Mouse (Mus musculus): Measurements from ENCODE around the gene Hjurp. TPM values are rescaled to one million over a fixed set of nuclear protein-coding genes. Genes with fewer than 3 reads are reported as not detected.

The Hjurp gene
- polyA plus RNA-seq, 1 experiment = 34.3 TPM

DNA sequence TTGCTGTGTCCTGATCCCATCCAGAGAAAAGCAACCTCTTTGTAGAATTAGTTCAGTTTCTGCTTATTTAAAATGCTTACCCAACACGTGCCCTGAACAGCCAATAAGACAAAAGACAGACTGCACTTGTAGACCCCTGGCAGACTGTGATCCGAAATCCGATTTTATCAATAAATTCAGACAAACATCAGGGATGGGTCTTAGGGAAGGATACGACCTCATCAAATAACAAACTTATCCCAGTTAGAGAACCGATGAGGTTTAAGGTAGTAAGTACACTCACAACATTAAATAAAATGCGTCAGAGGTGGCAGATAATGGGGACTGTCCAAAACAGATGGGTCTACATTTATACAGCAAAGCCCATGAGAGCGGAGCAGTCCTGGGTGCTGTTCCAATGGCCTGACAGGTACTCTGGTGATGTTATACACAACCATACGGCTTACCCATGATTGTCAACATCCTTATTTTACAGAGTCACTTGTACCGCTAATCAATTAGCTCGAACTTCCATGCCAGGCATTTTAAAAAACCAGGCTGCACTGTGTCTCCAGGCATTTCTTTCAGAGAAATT, 822 bp downstream of the Hjurp start:
- H3K4me3 ChIP-seq (ENCODE audit: control insufficient read depth, low read depth, low read length) = peak overlapping the region; percentile 74
- no peaks in the 10 kb centered on the region for H3K27me3 ChIP-seq (ENCODE audit: control insufficient read depth, insufficient read depth, low read length)
- H3K36me3 ChIP-seq (ENCODE audit: control insufficient read depth, insufficient read depth, low read length) = peaks cover 4% of the 10 kb centered on the region
- TF ChIP-seq POLR2A (IDR thresholded peaks at IDR 0.05; ENCODE audit: control insufficient read depth, low read depth, low read length) (no peak), CTCF (IDR thresholded peaks at IDR 0.05; ENCODE audit: control insufficient read depth, insufficient read depth, insufficient replicate concordance, low read depth, low read length) (no peak)
- H3K4me1 ChIP-seq (ENCODE audit: control insufficient read depth, insufficient read depth, low read length) = peaks cover 18% of the 10 kb centered on the region
- H3K27ac ChIP-seq (ENCODE audit: control insufficient read depth, insufficient read depth, low read depth, low read length) = peak overlapping the region; percentile 33

DNA sequence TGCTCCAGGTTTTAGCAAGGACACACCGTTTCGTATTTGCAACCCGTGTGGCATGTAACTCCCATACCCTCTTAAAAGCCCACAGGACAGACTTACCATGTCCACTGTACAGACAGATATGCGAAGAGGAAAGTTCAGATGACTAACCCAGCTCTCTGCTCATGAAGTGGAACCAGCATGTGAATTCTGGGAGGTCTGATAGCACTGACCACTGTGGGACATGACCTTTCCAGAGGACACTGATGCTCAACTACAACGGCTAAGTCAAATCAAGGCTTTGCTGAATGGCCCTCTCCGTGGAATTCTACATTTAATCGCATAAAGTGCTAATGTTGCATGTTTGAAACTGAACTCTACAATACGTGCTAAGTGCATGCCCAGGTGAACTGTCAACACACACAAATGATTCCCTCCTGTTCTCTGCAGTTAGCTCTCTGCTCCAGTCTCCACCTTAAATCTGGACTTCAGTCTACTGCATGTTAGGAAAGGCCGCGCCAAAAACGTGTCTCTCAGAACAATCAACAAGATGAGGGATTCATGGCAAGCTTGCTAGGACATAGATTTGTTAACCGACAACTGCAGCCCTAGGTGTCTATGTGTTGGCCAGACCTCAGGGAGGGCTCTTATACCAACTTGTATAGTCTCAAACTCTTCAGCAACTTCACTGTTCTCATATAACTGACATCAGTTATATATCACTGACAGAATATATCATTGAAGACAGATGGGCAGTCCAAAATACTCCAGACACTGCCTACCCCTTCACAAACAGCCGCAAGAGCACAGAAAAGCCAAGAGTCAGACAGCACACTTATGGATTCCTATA, 1.5 kb downstream of the Hjurp start:
- peak overlapping the region; percentile 3; the same call in 1 of the 2 replicates for H3K4me3 ChIP-seq (ENCODE audit: control insufficient read depth, low read depth, low read length)
- no peak for TF ChIP-seq CTCF (IDR thresholded peaks at IDR 0.05; ENCODE audit: control insufficient read depth, insufficient read depth, insufficient replicate concordance, low read depth, low read length)
- no peak for TF ChIP-seq POLR2A (IDR thresholded peaks at IDR 0.05; ENCODE audit: control insufficient read depth, low read depth, low read length)
- H3K27ac ChIP-seq (ENCODE audit: control insufficient read depth, insufficient read depth, low read depth, low read length) = no peak overlapping the region
- H3K36me3 ChIP-seq (ENCODE audit: control insufficient read depth, insufficient read depth, low read length) = peaks cover 4% of the 10 kb centered on the region
- peaks cover 18% of the 10 kb centered on the region for H3K4me1 ChIP-seq (ENCODE audit: control insufficient read depth, insufficient read depth, low read length)
- H3K27me3 ChIP-seq (ENCODE audit: control insufficient read depth, insufficient read depth, low read length) = no peaks in the 10 kb centered on the region

DNA sequence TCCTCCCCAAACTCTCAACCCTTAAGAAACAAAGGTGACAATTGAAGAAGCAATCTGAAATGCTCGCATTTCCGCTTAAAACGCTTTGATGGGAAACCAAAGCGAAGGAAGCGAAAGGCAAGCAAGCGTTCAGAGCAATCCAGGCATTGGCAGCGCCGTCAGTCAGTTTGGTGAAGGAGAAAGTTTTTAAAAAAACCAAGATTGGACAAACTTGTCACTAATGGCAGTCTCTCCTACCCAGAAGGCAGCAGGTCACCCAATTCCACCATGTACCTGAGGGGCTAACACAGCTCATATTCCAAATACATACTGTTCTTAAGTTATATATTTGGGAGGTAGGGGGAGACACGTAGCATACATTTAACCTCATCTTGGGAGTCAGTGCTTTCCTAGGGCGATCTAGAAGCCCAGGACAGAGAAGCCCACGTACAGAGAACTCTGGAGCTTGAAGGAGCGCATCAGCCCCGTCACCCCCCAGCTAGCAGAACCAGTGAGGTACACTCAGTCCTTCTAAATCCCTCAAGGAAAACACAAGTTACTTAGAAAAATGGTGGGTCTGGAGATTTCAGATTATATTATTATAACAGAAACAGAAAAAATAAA, 2.3 kb downstream of the Hjurp start:
- peaks cover 4% of the 10 kb centered on the region for H3K36me3 ChIP-seq (ENCODE audit: control insufficient read depth, insufficient read depth, low read length)
- peaks cover 18% of the 10 kb centered on the region for H3K4me1 ChIP-seq (ENCODE audit: control insufficient read depth, insufficient read depth, low read length)
- TF ChIP-seq POLR2A (IDR thresholded peaks at IDR 0.05; ENCODE audit: control insufficient read depth, low read depth, low read length) = no peak
- no peak for TF ChIP-seq CTCF (IDR thresholded peaks at IDR 0.05; ENCODE audit: control insufficient read depth, insufficient read depth, insufficient replicate concordance, low read depth, low read length)
- no peak overlapping the region for H3K27ac ChIP-seq (ENCODE audit: control insufficient read depth, insufficient read depth, low read depth, low read length)
- H3K4me3 ChIP-seq (ENCODE audit: control insufficient read depth, low read depth, low read length) = no peak overlapping the region
- H3K27me3 ChIP-seq (ENCODE audit: control insufficient read depth, insufficient read depth, low read length) = no peaks in the 10 kb centered on the region

DNA sequence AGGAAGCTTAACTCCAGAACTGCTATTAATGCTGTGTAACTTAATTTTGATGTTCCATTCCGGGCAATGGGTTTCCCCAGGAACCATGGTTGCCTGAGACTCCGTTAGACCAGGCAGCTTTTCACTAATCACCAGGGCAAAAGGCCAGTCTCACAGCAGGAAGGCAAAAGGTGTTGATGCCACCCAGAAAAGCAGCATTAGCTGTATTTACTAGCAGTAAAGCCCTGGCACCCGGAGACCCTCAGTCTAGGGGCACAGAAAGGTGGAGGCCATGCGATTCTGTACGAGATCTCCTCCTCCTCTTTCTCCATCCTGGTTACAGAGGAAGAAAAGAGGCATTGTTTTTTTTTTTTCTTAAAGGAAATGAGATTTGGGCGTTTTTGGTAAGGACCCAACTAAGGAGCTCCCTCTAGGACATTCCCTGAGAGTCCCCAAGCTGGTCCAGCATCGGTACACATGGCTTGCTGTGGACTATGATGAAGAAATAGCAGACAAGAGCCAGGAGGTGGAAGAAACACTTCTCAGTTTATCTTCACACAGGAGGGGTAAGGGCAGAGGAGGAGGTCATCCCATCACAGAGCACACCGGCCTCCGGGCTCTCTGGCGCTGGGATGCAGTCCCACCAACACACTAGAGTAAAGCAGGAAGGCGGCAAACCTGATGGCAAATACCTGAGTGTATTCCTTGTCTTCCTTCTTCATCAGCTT, 2.9 kb downstream of the Hjurp start:
- Histone ChIP-seq H3K27ac (ENCODE audit: control insufficient read depth, insufficient read depth, low read depth, low read length) (no peak overlapping the region), H3K4me3 (ENCODE audit: control insufficient read depth, low read depth, low read length) (no peak overlapping the region), H3K36me3 (ENCODE audit: control insufficient read depth, insufficient read depth, low read length) (peaks cover 6% of the 10 kb centered on the region), H3K27me3 (ENCODE audit: control insufficient read depth, insufficient read depth, low read length) (no peaks in the 10 kb centered on the region), H3K4me1 (ENCODE audit: control insufficient read depth, insufficient read depth, low read length) (peaks cover 18% of the 10 kb centered on the region)
- no peak for TF ChIP-seq CTCF (IDR thresholded peaks at IDR 0.05; ENCODE audit: control insufficient read depth, insufficient read depth, insufficient replicate concordance, low read depth, low read length)
- no peak for TF ChIP-seq POLR2A (IDR thresholded peaks at IDR 0.05; ENCODE audit: control insufficient read depth, low read depth, low read length)

DNA sequence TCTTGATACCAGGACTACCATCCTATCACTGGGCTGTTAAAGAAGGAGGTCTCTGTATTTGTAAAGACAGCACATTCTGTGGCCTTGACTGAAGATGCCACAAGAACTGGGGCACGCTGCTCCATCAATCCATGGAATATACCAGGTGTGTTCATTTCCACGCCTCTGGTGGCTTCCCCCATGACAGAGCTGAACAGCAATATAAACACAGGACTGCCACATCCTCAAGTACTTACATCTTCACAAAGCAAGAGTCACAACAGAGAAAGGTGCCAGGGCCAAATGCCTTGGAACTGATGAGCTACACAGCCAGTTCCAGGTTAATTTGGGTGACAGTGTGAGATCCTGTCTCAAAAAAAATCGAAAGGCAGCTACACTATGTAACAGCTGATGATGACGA, 3.6 kb downstream of the Hjurp start:
- TF ChIP-seq CTCF (IDR thresholded peaks at IDR 0.05; ENCODE audit: control insufficient read depth, insufficient read depth, insufficient replicate concordance, low read depth, low read length) = no peak
- no peak overlapping the region for H3K4me3 ChIP-seq (ENCODE audit: control insufficient read depth, low read depth, low read length)
- H3K36me3 ChIP-seq (ENCODE audit: control insufficient read depth, insufficient read depth, low read length) = peaks cover 12% of the 10 kb centered on the region
- H3K27ac ChIP-seq (ENCODE audit: control insufficient read depth, insufficient read depth, low read depth, low read length) = no peak overlapping the region
- H3K4me1 ChIP-seq (ENCODE audit: control insufficient read depth, insufficient read depth, low read length) = peaks cover 18% of the 10 kb centered on the region
- no peaks in the 10 kb centered on the region for H3K27me3 ChIP-seq (ENCODE audit: control insufficient read depth, insufficient read depth, low read length)

DNA sequence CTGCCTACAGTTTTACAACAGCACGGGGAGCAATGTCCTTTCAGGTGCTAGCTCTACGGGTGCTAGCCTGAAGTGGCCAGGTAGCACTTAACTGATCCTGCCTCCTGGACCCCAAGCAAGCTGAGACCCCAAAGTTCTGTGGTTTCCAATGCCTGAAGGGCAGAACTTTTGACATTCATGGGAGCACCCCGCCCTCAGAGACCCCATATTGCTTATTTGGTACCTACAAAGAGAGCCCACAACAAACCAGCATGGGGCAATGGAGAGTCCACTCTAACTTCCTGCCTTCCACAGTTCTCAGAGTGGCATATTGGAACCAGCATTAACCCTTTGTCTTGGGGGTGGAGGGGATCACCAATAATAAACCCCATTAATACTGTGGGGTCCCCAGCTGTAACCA, 4.1 kb downstream of the Hjurp start:
- H3K4me1 ChIP-seq (ENCODE audit: control insufficient read depth, insufficient read depth, low read length) = peaks cover 17% of the 10 kb centered on the region
- no peak for TF ChIP-seq POLR2A (IDR thresholded peaks at IDR 0.05; ENCODE audit: control insufficient read depth, low read depth, low read length)
- TF ChIP-seq CTCF (IDR thresholded peaks at IDR 0.05; ENCODE audit: control insufficient read depth, insufficient read depth, insufficient replicate concordance, low read depth, low read length) = no peak
- H3K27ac ChIP-seq (ENCODE audit: control insufficient read depth, insufficient read depth, low read depth, low read length) = no peak overlapping the region
- no peak overlapping the region for H3K4me3 ChIP-seq (ENCODE audit: control insufficient read depth, low read depth, low read length)
- H3K27me3 ChIP-seq (ENCODE audit: control insufficient read depth, insufficient read depth, low read length) = no peaks in the 10 kb centered on the region
- H3K36me3 ChIP-seq (ENCODE audit: control insufficient read depth, insufficient read depth, low read length) = peaks cover 16% of the 10 kb centered on the region

DNA sequence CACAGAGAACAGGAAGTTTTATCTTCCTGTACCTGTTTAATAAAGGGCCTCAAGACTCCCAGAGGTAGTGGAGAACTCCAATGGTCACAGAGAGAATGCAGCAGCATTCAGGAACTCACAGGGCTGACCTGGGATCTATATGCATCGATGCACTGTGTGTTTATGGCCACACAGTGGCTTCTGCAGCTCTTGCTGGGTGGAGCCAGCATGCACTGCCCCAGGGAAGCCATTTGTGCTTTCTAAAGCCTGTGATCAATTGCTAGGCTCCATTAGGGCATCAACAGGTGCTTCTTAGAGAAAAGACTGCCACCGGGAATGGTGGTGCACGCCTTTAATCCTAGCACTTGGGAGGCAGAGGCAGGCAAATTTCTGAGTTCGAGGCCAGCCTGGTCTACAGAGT, 4.6 kb downstream of the Hjurp start:
- TF ChIP-seq POLR2A (IDR thresholded peaks at IDR 0.05; ENCODE audit: control insufficient read depth, low read depth, low read length) (no peak), CTCF (IDR thresholded peaks at IDR 0.05; ENCODE audit: control insufficient read depth, insufficient read depth, insufficient replicate concordance, low read depth, low read length) (no peak)
- no peak overlapping the region for H3K27ac ChIP-seq (ENCODE audit: control insufficient read depth, insufficient read depth, low read depth, low read length)
- no peak overlapping the region for H3K4me3 ChIP-seq (ENCODE audit: control insufficient read depth, low read depth, low read length)
- peaks cover 12% of the 10 kb centered on the region for H3K4me1 ChIP-seq (ENCODE audit: control insufficient read depth, insufficient read depth, low read length)
- H3K36me3 ChIP-seq (ENCODE audit: control insufficient read depth, insufficient read depth, low read length) = peaks cover 20% of the 10 kb centered on the region
- no peaks in the 10 kb centered on the region for H3K27me3 ChIP-seq (ENCODE audit: control insufficient read depth, insufficient read depth, low read length)
